Mouse (Mus musculus) embryonic facial prominence, embryonic 15.5 days (tissue): ENCODE data around the gene Hpse2. TPM values are rescaled to one million over a fixed set of nuclear protein-coding genes. Genes with fewer than 3 reads are reported as not detected.

ENCODE experiments used
- ATAC-seq: fragments of 200-750 bp; cut with Nextera tagmentation; 2 replicates; pipeline ENCODE4 v1.8.0; 2017; ENCODE audit warnings: low read depth, moderate TSS enrichment; ENCODE audit not compliant: insufficient number of reproducible peaks, low FRiP score, low TSS enrichment
- H3K27ac ChIP-seq: fragments of 300-500 bp; sonication (generic); replicated peaks from 2 replicates; pipeline ENCODE4 v1.5.1; 2015; ENCODE audit warnings: mild to moderate bottlenecking, inconsistent platforms
- H3K27me3 ChIP-seq: fragments of 300-500 bp; sonication (generic); 2 replicates; pipeline ENCODE4 v1.6.1; 2015; ENCODE audit warnings: inconsistent platforms
- H3K36me3 ChIP-seq: fragments of 300-500 bp; sonication (generic); 2 replicates; pipeline ENCODE4 v1.6.1; 2015; ENCODE audit warnings: mild to moderate bottlenecking, inconsistent platforms
- H3K4me1 ChIP-seq: fragments of 300-500 bp; sonication (generic); 2 replicates; pipeline ENCODE4 v1.6.1; 2015; ENCODE audit warnings: inconsistent platforms
- H3K4me2 ChIP-seq: fragments of 300-500 bp; sonication (generic); replicated peaks from 2 replicates; pipeline ENCODE4 v1.6.1; 2015; ENCODE audit warnings: mild to moderate bottlenecking, inconsistent platforms
- H3K4me3 ChIP-seq: fragments of 300-500 bp; sonication (generic); replicated peaks from 2 replicates; pipeline ENCODE4 v1.5.1; 2015; ENCODE audit warnings: mild to moderate bottlenecking, inconsistent platforms
- H3K9ac ChIP-seq: fragments of 300-500 bp; sonication (generic); 2 replicates; pipeline ENCODE4 v1.6.1; 2015; ENCODE audit warnings: inconsistent platforms
- H3K9me3 ChIP-seq: fragments of 300-500 bp; sonication (generic); replicated peaks from 2 replicates; pipeline ENCODE4 v1.6.1; 2016; ENCODE audit warnings: inconsistent platforms
- WGBS: fragments of 180-500 bp; shearing (Covaris S2); methylation state at CpG from one replicate; pipeline ENCODE4 v1.1.7; 2015; 5-methylcytosine and 5-hydroxymethylcytosine counted together
- polyA plus RNA-seq: library from polyadenylated mRNA; unstranded; fragments of >200 nt; fragmentation: Nextera tagmentation; extraction: Ambion mirVana; gene quantifications from 2 replicates; pipeline ENCODE4 v1.2.1, GENCODE M21; 2015

Gene Hpse2
- 16.1 and 19.1 TPM in 2 replicates for polyA plus RNA-seq

DNA sequence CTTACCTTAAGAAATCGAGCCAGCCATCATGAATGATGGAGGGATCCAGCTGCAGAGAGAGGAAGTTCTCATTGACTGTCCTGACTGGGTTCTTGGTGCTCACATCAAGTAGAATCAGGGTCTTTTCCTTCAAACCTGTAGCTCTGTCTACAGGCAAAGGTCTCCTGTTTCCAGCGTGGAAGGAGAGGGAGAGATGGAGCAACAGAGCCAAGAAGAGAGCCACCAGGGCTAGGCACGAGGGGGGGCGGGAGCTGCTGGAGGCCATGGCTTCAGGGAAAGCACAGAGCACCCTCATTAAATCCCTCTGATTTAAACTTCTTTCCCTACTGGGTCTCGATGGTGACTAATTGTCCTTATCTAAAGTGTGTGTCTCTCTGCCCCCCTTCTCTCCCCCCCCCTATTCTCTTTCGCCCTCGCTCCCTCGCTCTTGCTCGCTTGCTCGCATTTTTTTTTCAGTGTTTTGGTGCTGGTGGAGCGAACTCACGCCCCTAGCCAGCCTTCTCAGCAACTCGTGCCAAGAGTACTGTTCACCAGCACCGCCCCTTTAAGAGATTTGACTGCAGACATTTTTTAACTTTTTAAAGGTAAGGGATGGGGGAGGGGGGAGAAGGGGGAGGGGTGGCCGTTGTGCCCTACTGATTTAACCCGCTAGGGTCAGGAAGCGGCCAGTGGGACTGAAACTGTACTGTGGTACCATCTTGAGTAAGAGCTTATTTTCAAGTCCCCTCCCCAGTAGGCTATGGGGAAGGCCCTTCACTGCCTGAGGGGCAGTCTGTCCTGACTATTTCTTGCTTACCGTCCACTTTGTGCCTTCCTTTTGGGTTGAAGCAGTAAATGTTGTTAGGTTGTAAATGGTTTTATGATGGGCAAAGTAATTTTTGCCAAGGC lies at the start of gene Hpse2:
Gene Hpse2, minus strand, starts transcription at position 339 of the 888 bp plus-strand sequence.
- peak within 1 kb of the TSS; percentile 55 for H3K4me2 ChIP-seq
- peak within 1 kb of the TSS; percentile 45 for H3K9ac ChIP-seq
- peaks cover 12% of the 10 kb centered on the region for H3K4me1 ChIP-seq
- no peaks in the 10 kb centered on the region for H3K9me3 ChIP-seq
- peaks cover 40% of the 10 kb centered on the region for H3K27me3 ChIP-seq
- ATAC-seq, result 0 out of 2 replicates have a peak, but pooled peaks have one; percentile 51
- no peaks in the 10 kb centered on the region for H3K36me3 ChIP-seq
- H3K4me3 ChIP-seq, result peak within 1 kb of the TSS; percentile 46
- peak within 1 kb of the TSS; percentile 86 for H3K27ac ChIP-seq
- WGBS, result 2% methylated on average over 18 of the region's 18 CpGs

GRCm38 (mm10) chr19:43427446-43428224 lies 39.5 kb upstream of the Hpse2 start:
- no peak overlapping the region for H3K4me2 ChIP-seq
- H3K9ac ChIP-seq, result no peak overlapping the region
- 89% methylated on average over 24 of the region's 24 CpGs for WGBS
- no peaks in the 10 kb centered on the region for H3K27me3 ChIP-seq
- H3K4me1 ChIP-seq, result no peaks in the 10 kb centered on the region
- no peak overlapping the region for H3K27ac ChIP-seq
- no peak overlapping the region for H3K4me3 ChIP-seq
- ATAC-seq, result no peak
- no peaks in the 10 kb centered on the region for H3K36me3 ChIP-seq
- no peaks in the 10 kb centered on the region for H3K9me3 ChIP-seq

- Histone ChIP-seq H3K27ac (no peak overlapping the region), H3K4me1 (no peaks in the 10 kb centered on the region), H3K36me3 (no peaks in the 10 kb centered on the region), H3K9ac (no peak overlapping the region), H3K4me3 (no peak overlapping the region), H3K27me3 (no peaks in the 10 kb centered on the region), H3K4me2 (no peak overlapping the region), H3K9me3 (no peaks in the 10 kb centered on the region)
- no peak for ATAC-seq
- 72% methylated on average over 2 of the region's 2 CpGs for WGBS
Observed at GRCm38 (mm10) chr19:43424082-43424481, 35.9 kb upstream of the Hpse2 start.

- ATAC-seq, result no peak
- no peak overlapping the region for H3K9ac ChIP-seq
- H3K27me3 ChIP-seq, result no peaks in the 10 kb centered on the region
- no peak overlapping the region for H3K4me3 ChIP-seq
- no peak overlapping the region for H3K4me2 ChIP-seq
- H3K27ac ChIP-seq, result no peak overlapping the region
- H3K9me3 ChIP-seq, result no peaks in the 10 kb centered on the region
- H3K36me3 ChIP-seq, result no peaks in the 10 kb centered on the region
- WGBS, result 82% methylated on average over 3 of the region's 3 CpGs
- no peaks in the 10 kb centered on the region for H3K4me1 ChIP-seq
Observed at GRCm38 (mm10) chr19:43420506-43420905, 32.4 kb upstream of the Hpse2 start.

DNA sequence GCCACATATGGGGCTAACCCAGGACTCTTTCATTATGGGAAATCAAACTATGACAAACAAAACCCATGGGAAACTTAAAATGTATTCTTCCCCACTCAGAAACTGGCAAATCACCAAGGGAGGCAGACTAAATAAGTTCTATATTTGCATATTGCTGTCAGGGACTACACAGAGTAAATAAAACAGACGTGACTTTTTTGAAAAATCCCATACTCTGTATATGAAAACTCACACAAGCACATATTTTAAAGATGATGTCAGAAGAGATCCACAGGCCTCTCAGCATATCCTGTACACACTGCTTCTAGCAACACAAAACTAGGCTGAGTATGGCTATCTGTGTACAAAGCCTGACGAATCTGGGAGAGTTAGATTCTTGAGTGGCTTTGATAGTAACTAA lies 27.4 kb upstream of the Hpse2 start:
- Histone ChIP-seq H3K4me1 (no peaks in the 10 kb centered on the region), H3K27ac (no peak overlapping the region), H3K36me3 (no peaks in the 10 kb centered on the region), H3K9ac (no peak overlapping the region), H3K27me3 (no peaks in the 10 kb centered on the region), H3K9me3 (no peaks in the 10 kb centered on the region), H3K4me3 (no peak overlapping the region), H3K4me2 (no peak overlapping the region)
- peak; percentile 43; the same call in 1 of the 2 replicates for ATAC-seq
- 46% methylated on average over 2 of the region's 2 CpGs for WGBS

DNA sequence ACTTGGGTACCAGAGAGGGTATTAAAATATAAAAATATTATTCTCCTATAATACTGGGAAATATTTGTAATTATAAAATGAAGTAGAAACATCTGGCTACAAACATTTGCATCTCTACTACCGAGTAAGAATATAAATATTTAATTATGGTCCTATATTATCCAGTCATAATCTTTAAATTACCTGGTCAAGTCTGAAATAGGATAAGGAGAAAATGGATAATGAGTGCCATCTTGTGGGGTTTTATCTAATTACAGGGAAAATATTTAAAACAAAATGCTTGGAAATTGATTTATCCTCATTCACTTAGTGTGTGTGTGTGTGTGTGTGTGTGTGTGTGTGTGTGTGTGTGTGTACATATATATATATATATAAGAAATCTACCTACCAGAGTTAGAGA lies 19.0 kb upstream of the Hpse2 start:
- no peak for ATAC-seq
- no peak overlapping the region for H3K4me2 ChIP-seq
- 12% methylated on average over 1 of the region's 1 CpGs for WGBS
- H3K4me3 ChIP-seq, result no peak overlapping the region
- H3K9me3 ChIP-seq, result no peaks in the 10 kb centered on the region
- H3K27me3 ChIP-seq, result no peaks in the 10 kb centered on the region
- H3K36me3 ChIP-seq, result no peaks in the 10 kb centered on the region
- no peak overlapping the region for H3K9ac ChIP-seq
- no peak overlapping the region for H3K27ac ChIP-seq
- no peaks in the 10 kb centered on the region for H3K4me1 ChIP-seq

DNA sequence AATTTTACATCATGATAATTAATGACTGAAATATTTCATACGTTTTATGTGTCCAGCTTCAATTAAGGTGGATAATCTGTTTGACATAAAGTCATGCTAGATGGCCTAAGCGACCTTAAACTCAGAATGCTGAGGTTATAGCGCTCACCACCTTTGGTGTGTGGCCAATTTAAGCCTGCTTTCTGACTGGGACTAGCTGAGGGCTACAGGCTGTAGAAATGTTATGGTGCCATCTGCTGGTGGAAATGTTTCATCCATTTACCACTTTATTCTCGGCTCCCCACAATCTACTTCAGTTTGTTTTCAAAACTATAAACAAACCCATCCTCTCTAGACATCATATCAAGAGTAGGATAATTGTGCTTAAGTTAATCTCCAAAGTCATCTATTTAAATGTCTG lies 8.2 kb upstream of the Hpse2 start:
- no peak for ATAC-seq
- Histone ChIP-seq H3K27me3 (no peaks in the 10 kb centered on the region), H3K4me3 (no peak overlapping the region), H3K9ac (no peak overlapping the region), H3K36me3 (no peaks in the 10 kb centered on the region), H3K9me3 (no peaks in the 10 kb centered on the region), H3K27ac (no peak overlapping the region), H3K4me2 (no peak overlapping the region), H3K4me1 (no peaks in the 10 kb centered on the region)
- 3% methylated on average over 4 of the region's 4 CpGs for WGBS

DNA sequence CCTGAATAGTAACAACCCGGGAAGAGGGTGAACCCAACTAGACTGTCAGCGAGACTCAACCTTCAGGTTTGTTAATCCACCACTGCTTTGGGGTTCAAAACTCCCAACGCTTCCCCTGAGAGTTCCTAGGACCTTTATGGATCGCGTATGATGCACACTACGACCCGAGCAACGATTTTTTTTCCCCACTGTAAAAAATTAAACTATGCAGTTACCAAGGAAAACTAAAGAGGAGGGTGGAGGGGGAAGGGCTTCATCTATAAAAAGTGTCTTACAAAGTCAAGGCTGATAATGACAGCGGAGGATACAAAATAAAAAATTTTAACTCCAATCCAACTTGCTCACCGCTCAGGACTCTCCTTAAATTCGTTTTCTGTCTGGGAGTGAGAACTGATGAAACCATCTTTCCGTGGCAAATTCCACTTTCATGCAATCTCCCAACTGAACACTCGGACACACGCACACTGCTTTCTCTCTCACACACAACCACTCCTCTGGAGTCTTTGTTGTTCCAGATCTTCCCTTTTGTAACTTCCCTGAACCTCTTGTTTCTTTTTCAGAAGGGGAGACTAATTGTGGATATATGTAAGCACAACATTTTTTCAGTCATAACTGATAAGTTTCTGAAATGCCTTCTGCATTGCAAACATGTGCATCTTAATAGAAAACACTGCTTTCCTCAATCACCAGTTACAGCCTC lies 934 bp downstream of the Hpse2 start:
- H3K4me3 ChIP-seq, result peak overlapping the region; percentile 46
- H3K27me3 ChIP-seq, result peaks cover 42% of the 10 kb centered on the region
- H3K27ac ChIP-seq, result peak overlapping the region; percentile 86
- peak overlapping the region; percentile 55 for H3K4me2 ChIP-seq
- H3K9me3 ChIP-seq, result no peaks in the 10 kb centered on the region
- peak overlapping the region; percentile 45 for H3K9ac ChIP-seq
- peaks cover 12% of the 10 kb centered on the region for H3K4me1 ChIP-seq
- H3K36me3 ChIP-seq, result no peaks in the 10 kb centered on the region
- under 1% methylated on average over 14 of the region's 14 CpGs for WGBS
- ATAC-seq, result no peak

DNA sequence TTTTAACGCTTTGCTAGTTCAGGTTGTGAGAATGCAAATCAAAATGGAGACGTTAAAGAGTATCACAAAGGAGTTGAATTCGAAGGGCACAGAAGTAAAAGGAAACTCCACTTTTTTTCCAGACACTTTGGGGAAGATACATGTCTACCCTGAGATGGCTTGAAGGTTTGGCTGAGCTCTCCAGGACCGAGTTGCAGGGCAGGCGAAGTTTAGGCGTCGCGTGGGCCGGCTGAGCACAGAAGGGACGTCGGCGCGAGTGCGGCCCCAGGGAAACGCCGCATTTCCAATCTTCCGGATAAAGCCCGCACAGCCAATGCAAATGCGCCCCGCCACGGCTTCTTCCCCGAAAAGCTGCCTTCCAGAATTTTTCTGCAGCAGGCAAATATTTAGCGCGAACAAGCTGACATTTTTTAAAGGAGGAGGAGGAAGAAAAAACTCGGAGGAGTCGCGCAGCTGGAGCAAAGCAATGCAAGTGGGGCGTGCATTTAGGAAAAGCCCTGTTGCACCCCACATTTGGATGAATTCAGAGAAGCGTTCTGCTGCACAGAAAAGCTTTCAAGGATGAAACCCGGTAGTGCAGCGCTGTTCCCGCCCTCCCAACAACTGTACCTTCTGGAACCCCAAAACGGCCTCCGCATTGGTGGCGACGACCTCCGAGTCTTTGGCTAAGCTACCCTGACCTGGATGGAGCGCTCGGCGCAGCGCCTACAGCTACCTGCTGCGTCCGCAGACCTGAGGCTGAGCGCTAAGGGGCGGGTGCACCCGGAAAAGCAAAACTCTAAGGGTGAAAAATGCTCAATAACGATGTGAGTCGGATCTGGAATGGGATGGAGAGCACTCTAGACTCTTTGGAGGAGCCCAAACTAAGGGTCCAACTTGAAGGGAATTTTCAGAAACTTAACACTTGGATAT lies 1.9 kb downstream of the Hpse2 start:
- Histone ChIP-seq H3K36me3 (no peaks in the 10 kb centered on the region), H3K4me1 (peaks cover 12% of the 10 kb centered on the region), H3K27ac (peak overlapping the region; percentile 86), H3K27me3 (peaks cover 42% of the 10 kb centered on the region), H3K9ac (peak overlapping the region; percentile 45), H3K4me2 (peak overlapping the region; percentile 55), H3K4me3 (peak overlapping the region; percentile 46), H3K9me3 (no peaks in the 10 kb centered on the region)
- no peak for ATAC-seq
- WGBS, result under 1% methylated on average over 48 of the region's 48 CpGs

- H3K36me3 ChIP-seq, result no peaks in the 10 kb centered on the region
- H3K27ac ChIP-seq, result peak overlapping the region; percentile 86
- no peak for ATAC-seq
- peaks cover 12% of the 10 kb centered on the region for H3K4me1 ChIP-seq
- no peaks in the 10 kb centered on the region for H3K9me3 ChIP-seq
- H3K9ac ChIP-seq, result peak overlapping the region; percentile 33
- H3K4me3 ChIP-seq, result peak overlapping the region; percentile 46
- WGBS, result 3% methylated on average over 13 of the region's 13 CpGs
- H3K4me2 ChIP-seq, result peak overlapping the region; percentile 55
- H3K27me3 ChIP-seq, result peaks cover 42% of the 10 kb centered on the region
Observed at GRCm38 (mm10) chr19:43385451-43385850, 2.7 kb downstream of the Hpse2 start.
